31 mouse cellular contexts compared by ENCODE assay signal in the genomic region with DNA sequence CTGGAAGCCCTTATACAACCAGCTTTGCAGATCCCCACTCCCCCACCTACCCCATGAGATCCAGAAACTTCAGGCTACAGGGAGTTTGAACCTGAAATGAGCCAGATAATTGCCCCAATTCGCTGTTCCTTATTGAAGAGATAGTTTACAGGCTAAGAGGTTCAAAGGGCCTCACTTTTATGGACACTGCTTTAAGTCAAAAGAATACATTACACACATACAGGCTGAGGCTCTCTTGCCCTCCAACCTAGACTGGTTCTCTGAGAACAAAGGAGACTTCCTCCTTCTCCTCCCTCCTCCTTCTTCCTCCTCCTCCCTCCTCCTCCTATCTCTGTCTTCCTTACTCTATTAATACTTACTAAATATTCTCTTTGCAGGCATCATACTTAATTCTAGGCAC. TPM values are rescaled to one million over a fixed set of nuclear protein-coding genes. Genes with fewer than 3 reads are reported as not detected.
DNase-seq lines count a peak whose midpoint lies in the region; ATAC-seq and TF ChIP-seq lines count a peak whose summit lies in the region.
"Had no signal": no experiment of that assay in that cellular context is flagged by ENCODE, and none has a peak within 500 bp of the region (broad histone marks: within the 10 kb centered on the region; RNA-seq: fewer than 3 reads in every experiment).

No protein-coding gene starts in this region.

- H3K4me2 ChIP-seq in kidney, embryonic 15.5 days, result no peak overlapping the region
- H3K4me2 ChIP-seq: embryonic facial prominence, embryonic 12.5 days; forebrain, embryonic 15.5 days; heart, embryonic 15.5 days; hindbrain, embryonic 12.5 days; liver, embryonic 11.5 days had no signal

- no peaks in the 10 kb centered on the region for H3K9me3 ChIP-seq in kidney, embryonic 15.5 days (replicated peaks)
- H3K9me3 ChIP-seq: embryonic facial prominence, embryonic 12.5 days; forebrain, embryonic 10.5 days; forebrain, embryonic 15.5 days; G1E; heart, embryonic 10.5 days; heart, embryonic 15.5 days; hindbrain, embryonic 12.5 days; limb, embryonic 13.5 days; megakaryocyte, embryonic 14.5 days had no signal

- DNase-seq in embryo, embryonic 10.5 days (ENCODE audit: low spot score), result peak; percentile 25
- no peak for DNase-seq in embryo, embryonic 9.5 days (ENCODE audit: extremely low spot score)
- DNase-seq in kidney, adult 9 months, result no peak
- peak; percentile 71 for DNase-seq in large intestine, adult 2 months (ENCODE audit: low read depth, low spot score)
- DNase-seq in cerebellum, postnatal 14 days, result no peak
- no peak for DNase-seq in layer of hippocampus, adult 9-11 months
- DNase-seq: cerebellum, adult 11-12 months; cerebellum, adult 9-11 months; gastrocnemius, postnatal 25 days; heart, adult 11 months; lung, postnatal 4 days; midbrain, embryonic 14.5 days; right cerebral cortex, postnatal 4 days; thymus, adult 2 months; thymus, postnatal 4 days had no signal

- peaks cover 99% of the 10 kb centered on the region for H3K4me1 ChIP-seq in kidney, embryonic 15.5 days
- H3K4me1 ChIP-seq in embryonic fibroblast, embryonic 13.5 days (ENCODE audit: control insufficient read depth, insufficient read depth, low read length), result 0 out of 2 replicates have a peak, but pooled peaks cover 11% of the 10 kb centered on the region
- H3K4me1 ChIP-seq: embryonic facial prominence, embryonic 12.5 days; forebrain, embryonic 10.5 days; forebrain, embryonic 15.5 days; hindbrain, embryonic 12.5 days had no signal

- H3K27me3 ChIP-seq in kidney, embryonic 15.5 days, result peaks cover 10% of the 10 kb centered on the region; the same call in 1 of the 2 replicates

- no peak overlapping the region for H3K9ac ChIP-seq in kidney, embryonic 15.5 days
- H3K9ac ChIP-seq: embryonic facial prominence, embryonic 12.5 days; forebrain, embryonic 15.5 days; heart, embryonic 15.5 days; hindbrain, embryonic 12.5 days; limb, embryonic 13.5 days had no signal

- H3K36me3 ChIP-seq in kidney, embryonic 15.5 days, result peaks cover 21% of the 10 kb centered on the region
- H3K36me3 ChIP-seq: embryonic facial prominence, embryonic 12.5 days; forebrain, embryonic 10.5 days; forebrain, embryonic 15.5 days; G1E; heart, embryonic 10.5 days; heart, embryonic 15.5 days; hindbrain, embryonic 12.5 days; limb, embryonic 13.5 days had no signal

- no peak for TF ChIP-seq POLR2A in embryonic fibroblast, embryonic 13.5 days (IDR thresholded peaks at IDR 0.05; ENCODE audit: low read depth, low read length)

- peak overlapping the region; percentile 78 for H3K27ac ChIP-seq in kidney, embryonic 15.5 days
- H3K27ac ChIP-seq in embryonic fibroblast, embryonic 13.5 days (ENCODE audit: insufficient read depth, low read length), result peak overlapping the region; percentile 56
- H3K27ac ChIP-seq: embryonic facial prominence, embryonic 12.5 days; forebrain, embryonic 10.5 days; forebrain, embryonic 15.5 days; heart, embryonic 10.5 days; heart, embryonic 15.5 days; hindbrain, embryonic 12.5 days; layer of hippocampus, adult 2 months; limb, embryonic 13.5 days; stomach, postnatal 0 days had no signal

- ATAC-seq in kidney, embryonic 15.5 days (replicated peaks; ENCODE audit: low FRiP score), result no peak
- ATAC-seq: forebrain, embryonic 15.5 days had no signal

- no peak for TF ChIP-seq CTCF in embryonic fibroblast, embryonic 13.5 days (IDR thresholded peaks at IDR 0.05; ENCODE audit: borderline replicate concordance, insufficient read depth, low read length)

- H3K4me3 ChIP-seq in kidney, embryonic 15.5 days (replicated peaks), result no peak overlapping the region
- H3K4me3 ChIP-seq in embryonic fibroblast, embryonic 13.5 days (ENCODE audit: insufficient read depth, low read length), result no peak overlapping the region
- H3K4me3 ChIP-seq: embryonic facial prominence, embryonic 12.5 days; forebrain, embryonic 10.5 days; forebrain, embryonic 15.5 days; heart, embryonic 10.5 days; heart, embryonic 15.5 days; hindbrain, embryonic 12.5 days; layer of hippocampus, adult 2 months; megakaryocyte, embryonic 14.5 days had no signal

- WGBS in kidney, embryonic 15.5 days, result 8% methylated on average over 1 of the region's 1 CpGs
- WGBS in large intestine, adult 2 months, result 0% methylated on average over 1 of the region's 1 CpGs

RNA-seq across cellular contexts. Expression of gene Hoxb9, which starts 11.7 kb away (rescaled TPM):
- 22.3 and 27.2 TPM in 2 replicates for polyA plus RNA-seq in kidney, embryonic 15.5 days (2015; fragmentation: Nextera tagmentation; extraction: Ambion mirVana)
- 43.5 and 51.7 TPM in 2 replicates for polyA plus RNA-seq in embryonic fibroblast, embryonic 13.5 days (2011; ENCODE audit: insufficient read length, low read depth, missing spikeins)
- polyA plus RNA-seq in large intestine, adult 2 months (2012; rRNA removed), result 0.25 and 16.0 TPM in 2 replicates
- polyA plus RNA-seq: forebrain, embryonic 10.5 days; forebrain, embryonic 15.5 days; frontal cortex, adult 2 months; G1E; liver, embryonic 16.5 days; midbrain, embryonic 14.5 days had no signal

RNA-seq across cellular contexts. Expression of gene Hoxb8, which starts 22.2 kb away (rescaled TPM):
- polyA plus RNA-seq in kidney, embryonic 15.5 days (2015; fragmentation: Nextera tagmentation; extraction: Ambion mirVana), result 8.9 and 9.8 TPM in 2 replicates
- 11.7 and 20.1 TPM in 2 replicates for polyA plus RNA-seq in embryonic fibroblast, embryonic 13.5 days (2011; ENCODE audit: insufficient read length, low read depth, missing spikeins)
- 2.6 and 11.7 TPM in 2 replicates for polyA plus RNA-seq in large intestine, adult 2 months (2012; rRNA removed)
- polyA plus RNA-seq: embryonic facial prominence, embryonic 12.5 days; forebrain, embryonic 10.5 days; forebrain, embryonic 15.5 days; frontal cortex, adult 2 months; heart, embryonic 15.5 days; liver, embryonic 16.5 days; midbrain, embryonic 14.5 days had no signal

RNA-seq across cellular contexts. Expression of gene Hoxb7, which starts 26.9 kb away (rescaled TPM):
- polyA plus RNA-seq in kidney, embryonic 15.5 days (2015; fragmentation: Nextera tagmentation; extraction: Ambion mirVana), result 58.5 and 62.7 TPM in 2 replicates
- polyA plus RNA-seq in embryonic fibroblast, embryonic 13.5 days (2011; ENCODE audit: insufficient read length, low read depth, missing spikeins), result 13.1 and 22.5 TPM in 2 replicates
- 1.4 and 6.5 TPM in 2 replicates for polyA plus RNA-seq in large intestine, adult 2 months (2012; rRNA removed)
- polyA plus RNA-seq: embryonic facial prominence, embryonic 12.5 days; forebrain, embryonic 10.5 days; forebrain, embryonic 15.5 days; frontal cortex, adult 2 months; G1E; midbrain, embryonic 14.5 days had no signal

RNA-seq across cellular contexts. Expression of gene Hoxb6, which starts 32.8 kb away (rescaled TPM):
- polyA plus RNA-seq in kidney, embryonic 15.5 days (2015; fragmentation: Nextera tagmentation; extraction: Ambion mirVana), result 47.1 and 49.1 TPM in 2 replicates
- polyA plus RNA-seq in embryonic fibroblast, embryonic 13.5 days (2011; ENCODE audit: insufficient read length, low read depth, missing spikeins), result 9.6 and 14.1 TPM in 2 replicates
- polyA plus RNA-seq in large intestine, adult 2 months (2012; rRNA removed), result 4.7 and 23.1 TPM in 2 replicates
- polyA plus RNA-seq: embryonic facial prominence, embryonic 12.5 days; forebrain, embryonic 10.5 days; forebrain, embryonic 15.5 days; frontal cortex, adult 2 months; midbrain, embryonic 14.5 days had no signal

RNA-seq across cellular contexts. Expression of gene Hoxb5, which starts 43.6 kb away (rescaled TPM):
- polyA plus RNA-seq in kidney, embryonic 15.5 days (2015; fragmentation: Nextera tagmentation; extraction: Ambion mirVana), result 18.8 and 20.2 TPM in 2 replicates
- polyA plus RNA-seq in embryonic fibroblast, embryonic 13.5 days (2011; ENCODE audit: insufficient read length, low read depth, missing spikeins), result 4.1 and 5.9 TPM in 2 replicates
- polyA plus RNA-seq in large intestine, adult 2 months (2012; rRNA removed), result 2.6 and 5.1 TPM in 2 replicates
- polyA plus RNA-seq: forebrain, embryonic 10.5 days; forebrain, embryonic 15.5 days; frontal cortex, adult 2 months; midbrain, embryonic 14.5 days had no signal

Comparison
In these comparisons a context has a peak if more than half of its experiments do, and no peak if none do; other contexts are left out.
1. DNase-seq: peak in embryo, embryonic 10.5 days (single experiment) and large intestine, adult 2 months (single experiment); none in embryo, embryonic 9.5 days (single experiment), kidney, adult 9 months (single experiment), cerebellum, postnatal 14 days (0 of 2) and layer of hippocampus, adult 9-11 months (single experiment).